Mouse (Mus musculus) ES-E14 (cell line): Measurements from ENCODE around the gene Slc25a38. TPM values are rescaled to one million over a fixed set of nuclear protein-coding genes. Genes with fewer than 3 reads are reported as not detected.

ENCODE experiments used
- DNase-seq: peaks from one replicate; pipeline ENCODE4 v3.0.0-alpha.2; 2013; ENCODE audit warnings: low read depth, low spot score
- H3K27ac ChIP-seq: 2 replicates; pipeline ENCODE4 v1.5.1; 2012; ENCODE audit warnings: low read depth, mild to moderate bottlenecking, low read length, moderate library complexity, mixed read lengths; ENCODE audit not compliant: poor library complexity, insufficient read depth, severe bottlenecking
- H3K36me3 ChIP-seq: 2 replicates; pipeline ENCODE4 v1.6.1; 2012; ENCODE audit warnings: mild to moderate bottlenecking, low read length, moderate library complexity, mixed read lengths; ENCODE audit not compliant: control insufficient read depth, poor library complexity, insufficient read depth, severe bottlenecking
- H3K4me1 ChIP-seq, 2 experiments: fragments of 150-350 bp in 1 of 2; sonication (generic) in 1 of 2; 2 replicates each; pipeline ENCODE4 v1.6.1; 2012; ENCODE audit warnings: low read length in 2 of 2, mild to moderate bottlenecking in 1 of 2, mixed read lengths in 1 of 2; ENCODE audit not compliant: control insufficient read depth in 2 of 2, insufficient read depth in 2 of 2, poor library complexity in 1 of 2
- H3K4me3 ChIP-seq, 2 experiments: fragments of 150-350 bp in 1 of 2; sonication (generic) in 1 of 2; 2 replicates each; pipeline ENCODE4 v1.5.1; 2012; ENCODE audit warnings: low read length in 2 of 2, low read depth in 1 of 2, mild to moderate bottlenecking in 1 of 2, mixed read lengths in 1 of 2; ENCODE audit not compliant: insufficient read depth in 1 of 2, poor library complexity in 1 of 2, severe bottlenecking in 1 of 2
- H3K9ac ChIP-seq: 2 replicates; pipeline ENCODE4 v1.6.1; 2012; ENCODE audit warnings: low read depth, mild to moderate bottlenecking, low read length, mixed read lengths; ENCODE audit not compliant: poor library complexity, insufficient read depth, severe bottlenecking
- H3K9me3 ChIP-seq: fragments of 150-350 bp; sonication (generic); 2 replicates; pipeline ENCODE4 v1.6.1; 2012; ENCODE audit warnings: low read depth, mild to moderate bottlenecking, low read length; ENCODE audit not compliant: control insufficient read depth, insufficient read depth
- CHD2 ChIP-seq: IDR thresholded peaks from 2 replicates; pipeline ENCODE4 v1.6.1; 2014; ENCODE audit warnings: mild to moderate bottlenecking, low read depth, low read length, inconsistent platforms
- HCFC1 ChIP-seq: IDR thresholded peaks from 2 replicates; pipeline ENCODE4 v1.6.1; 2012; ENCODE audit warnings: low read length, inconsistent platforms, borderline replicate concordance; ENCODE audit not compliant: insufficient read depth
- MAFK ChIP-seq: IDR thresholded peaks from 2 replicates; pipeline ENCODE4 v1.6.1; 2014; ENCODE audit warnings: mild to moderate bottlenecking, low read depth, low read length, inconsistent platforms; ENCODE audit not compliant: insufficient read depth
- ZC3H11A ChIP-seq: IDR thresholded peaks from 2 replicates; pipeline ENCODE4 v1.6.1; 2012; ENCODE audit warnings: low read depth, mild to moderate bottlenecking, inconsistent platforms, low read length, borderline replicate concordance
- ZNF384 ChIP-seq: IDR thresholded peaks from 2 replicates; pipeline ENCODE4 v1.6.1; 2012; ENCODE audit warnings: low read depth, low read length, inconsistent platforms
- in situ Hi-C, 2 experiments: fragments of 600-800 bp; cut with MboI; formaldehyde crosslinking; loops; one replicate each; pipeline ENCODE4 v1.15.1; 2025; ENCODE audit warnings: low sequenced_read_pairs in 2 of 2, inconsistent platforms in 1 of 2; ENCODE audit not compliant: unreplicated experiment in 2 of 2
- total RNA-seq: library from RNA; depleted of rRNA; stranded (reverse); fragments of 300-350 nt; gene quantifications from 2 replicates; pipeline ENCODE4 v1.2.3, GENCODE M21; 2012; rRNA removed

The Slc25a38 gene
- total RNA-seq, 1 experiment, result 37.4 TPM

DNA sequence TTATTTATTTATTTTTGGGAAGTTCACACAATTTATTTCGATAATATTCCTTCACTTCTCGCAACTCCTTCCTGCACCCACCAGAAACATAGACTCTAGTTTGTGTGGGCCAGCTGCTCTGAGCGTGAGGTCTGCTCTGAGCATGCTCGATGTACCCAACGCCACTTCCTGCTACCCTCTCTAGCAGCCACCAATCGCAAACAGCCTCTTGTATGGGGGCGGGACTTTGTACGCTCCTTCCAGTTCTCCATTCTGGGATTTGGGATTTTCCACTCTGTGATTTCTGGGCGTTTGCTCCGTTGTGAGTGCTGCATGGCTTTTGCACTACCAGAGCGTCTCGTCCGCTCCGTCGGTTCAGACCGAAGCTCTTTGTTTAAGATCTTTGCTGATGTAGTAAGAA, 53.7 kb downstream of the Slc25a38 start:
- Histone ChIP-seq H3K4me3 (peak overlapping the region; percentile 40 to 90; a peak in 3 of 4 replicates), H3K9ac (0 out of 2 replicates have a peak overlapping the region, but pooled peaks have one; percentile 30), H3K27ac (no peak overlapping the region), H3K4me1 (no peaks in the 10 kb centered on the region), H3K36me3 (no peaks in the 10 kb centered on the region), H3K9me3 (no peaks in the 10 kb centered on the region)
- DNase-seq, result peak; percentile 66
- no peak for TF ChIP-seq ZNF384
- no peak for TF ChIP-seq HCFC1
- TF ChIP-seq CHD2, result no peak
- no peak for TF ChIP-seq ZC3H11A
- TF ChIP-seq MAFK, result no peak
- in situ Hi-C loops, result no loop called here

DNA sequence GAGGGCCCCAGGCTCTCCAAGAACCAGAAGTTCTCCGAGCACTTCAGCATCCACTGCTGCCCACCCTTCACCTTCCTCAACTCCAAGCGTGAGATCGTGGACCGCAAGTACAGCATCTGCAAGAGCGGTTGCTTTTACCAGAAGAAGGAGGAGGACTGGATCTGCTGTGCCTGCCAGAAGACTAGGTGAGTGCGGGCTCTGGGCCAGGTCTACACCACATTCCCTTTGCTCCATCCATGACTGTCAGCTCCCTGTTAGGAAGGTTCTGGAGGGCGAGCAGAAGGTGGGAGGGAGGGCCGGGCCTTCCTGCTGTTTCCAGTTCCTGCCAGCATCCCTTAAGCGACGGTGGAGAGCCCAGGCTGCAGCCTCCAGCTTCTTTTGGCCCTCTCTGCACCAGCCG, 57.7 kb downstream of the Slc25a38 start:
- Histone ChIP-seq H3K9me3 (no peaks in the 10 kb centered on the region), H3K4me3 (peak overlapping the region; percentile 55 to 65; a peak in 3 of 4 replicates), H3K36me3 (no peaks in the 10 kb centered on the region), H3K4me1 (no peaks in the 10 kb centered on the region), H3K27ac (no peak overlapping the region), H3K9ac (peak overlapping the region; percentile 33; the same call in 1 of the 2 replicates)
- in situ Hi-C loops, result no loop called here
- TF ChIP-seq ZC3H11A (no peak), ZNF384 (no peak), CHD2 (no peak), MAFK (no peak), HCFC1 (no peak)
- DNase-seq, result no peak

DNA sequence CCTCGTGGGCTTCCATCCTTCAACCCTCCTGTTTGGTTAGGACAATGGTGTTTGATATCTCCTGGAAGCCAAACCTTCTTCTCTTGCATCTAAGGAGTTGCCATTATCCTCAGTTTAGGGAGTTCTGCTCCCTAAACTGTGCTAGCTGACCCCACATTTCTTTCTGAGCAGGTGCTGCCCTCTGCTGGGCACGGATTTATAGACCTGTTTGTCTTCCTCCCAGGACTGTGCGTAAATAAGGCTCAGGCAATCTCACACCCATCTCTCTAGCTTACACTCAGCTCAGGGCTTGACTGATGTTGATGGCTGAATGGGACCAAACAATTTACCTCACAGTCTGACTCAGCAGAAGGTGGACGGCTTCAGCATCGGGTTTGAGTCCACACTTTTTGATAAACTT, 61.1 kb downstream of the Slc25a38 start:
- no peak overlapping the region for H3K9ac ChIP-seq
- H3K9me3 ChIP-seq, result no peaks in the 10 kb centered on the region
- no peaks in the 10 kb centered on the region for H3K36me3 ChIP-seq
- H3K4me3 ChIP-seq, result no peak overlapping the region
- no peak for DNase-seq
- in situ Hi-C loops, result loop anchor here in 1 of 2 experiments (5.0 kb wide), 1 partner anchor 34 kb away; no protein-coding TSS in a partner anchor
- peaks cover 0 to 5% of the 10 kb centered on the region in 2 experiments; a peak in 1 of 4 replicates for H3K4me1 ChIP-seq
- TF ChIP-seq ZC3H11A, result peak; percentile 74
- TF ChIP-seq ZNF384, result no peak
- H3K27ac ChIP-seq, result no peak overlapping the region

Other genes starting within 250 kb of the Slc25a38 start
- gene Wdr48, start 215.5 kb upstream of the Slc25a38 start, total RNA-seq, result 33.8 and 35.3 TPM in 2 replicates
- gene Gorasp1, start 172.8 kb upstream of the Slc25a38 start, total RNA-seq, result 16.8 and 21.5 TPM in 2 replicates
- 0.40 and 0.79 TPM in 2 replicates for gene Ttc21a, start 172.8 kb upstream of the Slc25a38 start, total RNA-seq
- gene Csrnp1, start 125.7 kb upstream of the Slc25a38 start, total RNA-seq, result 40.6 and 57.8 TPM in 2 replicates
- gene Xirp1, start 86.8 kb upstream of the Slc25a38 start, total RNA-seq, result 0.05 and 0.13 TPM in 2 replicates
- gene Cx3cr1, start 40.5 kb upstream of the Slc25a38 start, total RNA-seq, result 0.09 TPM in 1 of 2 replicates, not detected in the other
- 0.40 and 1.3 TPM in 2 replicates for gene Ccr8, start 18.3 kb upstream of the Slc25a38 start, total RNA-seq
- 2,665 and 2,882 TPM in 2 replicates for gene Rpsa, start 17.3 kb downstream of the Slc25a38 start, total RNA-seq
- gene Mobp, start 39.3 kb downstream of the Slc25a38 start, total RNA-seq, result 2.7 and 5.4 TPM in 2 replicates
- gene Myrip, start 191.1 kb downstream of the Slc25a38 start, total RNA-seq, result 0.40 and 0.63 TPM in 2 replicates